Mouse (Mus musculus) C2C12 (cell line): ENCODE results near the gene Etfa.

ENCODE experiments used
- CEBPB ChIP-seq: IDR thresholded peaks from one replicate; pipeline ENCODE4 v1.6.1; 2011; ENCODE audit warnings: low read depth, mild to moderate bottlenecking, control low read depth, moderate library complexity
- CTCF ChIP-seq: IDR thresholded peaks from one replicate; pipeline ENCODE4 v1.5.1; 2011; ENCODE audit not compliant: control insufficient read depth, insufficient read depth, insufficient read length
- MYOD1 ChIP-seq: IDR thresholded peaks from one replicate; pipeline ENCODE4 v1.6.1; 2011; ENCODE audit warnings: low read depth; ENCODE audit not compliant: control insufficient read depth, insufficient read length

- TF ChIP-seq CTCF, result peak; percentile 73
- no peak for TF ChIP-seq CEBPB
- no peak for TF ChIP-seq MYOD1
These were observed 82.6 kb downstream of the Etfa start for GRCm38 (mm10) chr9:55429242-55429975.
